In genomic region chr10:128374393-128374792, GRCm38 (mm10) we compare ENCODE assay signal across 14 mouse cellular contexts. TPM values are rescaled to one million over a fixed set of nuclear protein-coding genes. Genes with fewer than 3 reads are reported as not detected.
DNase-seq lines count a peak whose midpoint lies in the region; ATAC-seq and TF ChIP-seq lines count a peak whose summit lies in the region.
"Had no signal": no experiment of that assay in that cellular context is flagged by ENCODE, and none has a peak within 500 bp of the region (broad histone marks: within the 10 kb centered on the region; RNA-seq: fewer than 3 reads in every experiment).

No protein-coding gene starts in this region.

- H3K4me2 ChIP-seq in liver, embryonic 12.5 days: no peak overlapping the region
- H3K4me2 ChIP-seq in liver, embryonic 14.5 days (ENCODE audit: low read depth): no peak overlapping the region
- no peak overlapping the region for H3K4me2 ChIP-seq in forebrain, embryonic 11.5 days (ENCODE audit: low read depth, low read length, severe bottlenecking)
- H3K4me2 ChIP-seq: forebrain, embryonic 13.5 days had no signal

- H3K9ac ChIP-seq in liver, adult 2 months (ENCODE audit: low read depth, low read length): no peak overlapping the region
- H3K9ac ChIP-seq in liver, embryonic 12.5 days: no peak overlapping the region
- H3K9ac ChIP-seq in ES-Bruce4 (ENCODE audit: low read depth, poor library complexity, severe bottlenecking): no peak overlapping the region
- no peak overlapping the region for H3K9ac ChIP-seq in liver, embryonic 14.5 days (replicated peaks)
- H3K9ac ChIP-seq in forebrain, embryonic 11.5 days (ENCODE audit: low read length): no peak overlapping the region
- H3K9ac ChIP-seq: forebrain, embryonic 13.5 days had no signal

- no peak for DNase-seq in cerebellum, adult 2 months
- no peak for DNase-seq in cerebellum, postnatal 25 days
- no peak for DNase-seq in liver, adult 2 months (ENCODE audit: extremely low read depth, low read depth, low spot score)
- DNase-seq in liver, embryonic 14.5 days (ENCODE audit: low read depth in 3 of 3, low spot score in 3 of 3): no peak
- DNase-seq in layer of hippocampus, adult 9-11 months: no peak
- DNase-seq in forebrain, embryonic 11.5 days (ENCODE audit: low spot score): no peak

- H3K36me3 ChIP-seq in liver, adult 2 months (ENCODE audit: control insufficient read depth, insufficient read depth, low read length): no peaks in the 10 kb centered on the region
- H3K36me3 ChIP-seq in liver, embryonic 12.5 days: peaks cover 13% of the 10 kb centered on the region
- peaks cover under 1% of the 10 kb centered on the region; the same call in 1 of the 2 replicates for H3K36me3 ChIP-seq in ES-Bruce4 (ENCODE audit: control insufficient read depth, insufficient read depth, low read length, poor library complexity, severe bottlenecking)
- H3K36me3 ChIP-seq in liver, embryonic 14.5 days (replicated peaks; ENCODE audit: control insufficient read depth, insufficient read depth, low read depth): no peaks in the 10 kb centered on the region
- no peaks in the 10 kb centered on the region for H3K36me3 ChIP-seq in forebrain, embryonic 11.5 days (ENCODE audit: control insufficient read depth, insufficient read depth, low read length)

- no peak for ATAC-seq in liver, embryonic 12.5 days
- no peak for ATAC-seq in liver, embryonic 14.5 days (ENCODE audit: insufficient read depth)
- ATAC-seq in forebrain, embryonic 11.5 days (replicated peaks; ENCODE audit: low FRiP score): no peak
- ATAC-seq: forebrain, embryonic 13.5 days had no signal

- no peak overlapping the region for H3K27ac ChIP-seq in cerebellum, adult 2 months (ENCODE audit: insufficient read depth, low read length)
- H3K27ac ChIP-seq in liver, adult 2 months (replicated peaks; ENCODE audit: insufficient read depth, low read depth, low read length): no peak overlapping the region
- H3K27ac ChIP-seq in liver, embryonic 12.5 days: no peak overlapping the region
- no peak overlapping the region for H3K27ac ChIP-seq in ES-Bruce4 (ENCODE audit: insufficient read depth, low read length)
- H3K27ac ChIP-seq in liver, embryonic 14.5 days: no peak overlapping the region
- H3K27ac ChIP-seq in forebrain, embryonic 11.5 days (ENCODE audit: low read depth, low read length): no peak overlapping the region
- H3K27ac ChIP-seq: forebrain, embryonic 13.5 days; heart, embryonic 10.5 days; limb, embryonic 10.5 days; midbrain, embryonic 10.5 days had no signal

- H3K9me3 ChIP-seq in liver, embryonic 12.5 days (replicated peaks): no peaks in the 10 kb centered on the region
- H3K9me3 ChIP-seq in ES-Bruce4 (replicated peaks; ENCODE audit: control insufficient read depth, insufficient read depth, low read length, poor library complexity, severe bottlenecking): no peaks in the 10 kb centered on the region
- no peaks in the 10 kb centered on the region for H3K9me3 ChIP-seq in liver, embryonic 14.5 days (ENCODE audit: control insufficient read depth, low read length)
- H3K9me3 ChIP-seq in forebrain, embryonic 11.5 days (ENCODE audit: control insufficient read depth, low read length): no peaks in the 10 kb centered on the region
- H3K9me3 ChIP-seq: forebrain, embryonic 13.5 days; heart, embryonic 10.5 days; limb, embryonic 10.5 days; midbrain, embryonic 10.5 days had no signal

- TF ChIP-seq EP300 in ES-Bruce4 (IDR thresholded peaks at IDR 0.05; ENCODE audit: insufficient read depth, low read depth, low read length): 0 out of 2 replicates have a peak, but pooled peaks have one; percentile 60
- TF ChIP-seq EP300 in liver, embryonic 14.5 days (IDR thresholded peaks at IDR 0.05; ENCODE audit: low read depth): no peak

- no peak for TF ChIP-seq POLR2A in cerebellum, adult 2 months (IDR thresholded peaks at IDR 0.05; ENCODE audit: borderline replicate concordance, insufficient read depth, low read length)
- no peak for TF ChIP-seq POLR2A in liver, adult 2 months (IDR thresholded peaks at IDR 0.05; ENCODE audit: extremely low read depth, insufficient read depth, low read length)
- no peak for TF ChIP-seq POLR2A in ES-Bruce4 (IDR thresholded peaks at IDR 0.05; ENCODE audit: insufficient read depth, low read length)

- no peaks in the 10 kb centered on the region for H3K27me3 ChIP-seq in cerebellum, adult 2 months (ENCODE audit: control insufficient read depth, insufficient read depth, low read length)
- no peaks in the 10 kb centered on the region for H3K27me3 ChIP-seq in liver, adult 2 months (ENCODE audit: control insufficient read depth, insufficient read depth, low read length)
- no peaks in the 10 kb centered on the region for H3K27me3 ChIP-seq in liver, embryonic 12.5 days (replicated peaks)
- no peaks in the 10 kb centered on the region for H3K27me3 ChIP-seq in ES-Bruce4 (ENCODE audit: control insufficient read depth, insufficient read depth, low read length, poor library complexity, severe bottlenecking)
- H3K27me3 ChIP-seq in liver, embryonic 14.5 days (ENCODE audit: control insufficient read depth, insufficient read depth, low read length): no peaks in the 10 kb centered on the region
- H3K27me3 ChIP-seq in forebrain, embryonic 11.5 days (ENCODE audit: control insufficient read depth, insufficient read depth, low read length): no peaks in the 10 kb centered on the region
- H3K27me3 ChIP-seq: forebrain, embryonic 13.5 days had no signal

- H3K4me1 ChIP-seq in cerebellum, adult 2 months (ENCODE audit: control insufficient read depth, insufficient read depth, low read length): peaks cover 15% of the 10 kb centered on the region
- H3K4me1 ChIP-seq in liver, adult 2 months (ENCODE audit: control insufficient read depth, insufficient read depth, low read length): peaks cover 12% of the 10 kb centered on the region
- peaks cover 57% of the 10 kb centered on the region for H3K4me1 ChIP-seq in liver, embryonic 12.5 days
- H3K4me1 ChIP-seq in ES-Bruce4 (ENCODE audit: control insufficient read depth, insufficient read depth, low read length): no peaks in the 10 kb centered on the region
- peaks cover 11 to 29% of the 10 kb centered on the region in 2 experiments for H3K4me1 ChIP-seq in liver, embryonic 14.5 days (replicated peaks; ENCODE audit: control insufficient read depth in 2 of 2, insufficient read depth in 2 of 2, low read length in 1 of 2)
- H3K4me1 ChIP-seq in forebrain, embryonic 11.5 days (replicated peaks; ENCODE audit: control insufficient read depth, insufficient read depth, low read length): peaks cover 12% of the 10 kb centered on the region; the same call in 1 of the 2 replicates

- 78% methylated on average over 6 of the region's 6 CpGs for WGBS in cerebellum, adult 2 months
- WGBS in liver, adult 2 months: 84% methylated on average over 6 of the region's 6 CpGs
- 65% methylated on average over 6 of the region's 6 CpGs for WGBS in liver, embryonic 12.5 days (ENCODE audit: insufficient replicate concordance)
- WGBS in liver, embryonic 14.5 days (ENCODE audit: insufficient replicate concordance): 77% methylated on average over 6 of the region's 6 CpGs
- 72% methylated on average over 6 of the region's 6 CpGs for WGBS in forebrain, embryonic 11.5 days

- peaks cover 14% of the 10 kb centered on the region; the same call in 1 of the 2 replicates for H3K79me2 ChIP-seq in liver, adult 2 months (ENCODE audit: control insufficient read depth, insufficient read depth, low read length)

- no peak overlapping the region for H3K4me3 ChIP-seq in cerebellum, adult 2 months (replicated peaks; ENCODE audit: insufficient read depth, low read depth, low read length)
- no peak overlapping the region for H3K4me3 ChIP-seq in liver, adult 2 months (ENCODE audit: insufficient read depth, low read depth, low read length)
- no peak overlapping the region for H3K4me3 ChIP-seq in liver, embryonic 12.5 days
- H3K4me3 ChIP-seq in ES-Bruce4 (ENCODE audit: low read depth, low read length): no peak overlapping the region
- no peak overlapping the region for H3K4me3 ChIP-seq in liver, embryonic 14.5 days (ENCODE audit: insufficient read depth in 1 of 2, low read depth in 2 of 2, low read length in 2 of 2)
- H3K4me3 ChIP-seq in forebrain, embryonic 11.5 days (ENCODE audit: low read depth, low read length): no peak overlapping the region
- H3K4me3 ChIP-seq: forebrain, embryonic 13.5 days; heart, embryonic 10.5 days; limb, embryonic 10.5 days; midbrain, embryonic 10.5 days had no signal

- peak; percentile 22; the same call in 1 of the 2 replicates for TF ChIP-seq CTCF in cerebellum, adult 2 months (IDR thresholded peaks at IDR 0.05; ENCODE audit: borderline replicate concordance, insufficient read depth, low read depth, low read length)
- TF ChIP-seq CTCF in liver, adult 2 months (IDR thresholded peaks at IDR 0.05; ENCODE audit: low read depth, low read length): peak; percentile 58
- peak; percentile 83 for TF ChIP-seq CTCF in ES-Bruce4 (IDR thresholded peaks at IDR 0.05; ENCODE audit: low read depth, low read length)
- TF ChIP-seq CTCF in liver, embryonic 14.5 days (IDR thresholded peaks at IDR 0.05; ENCODE audit: low read depth): peak; percentile 68

RNA-seq across cellular contexts. Expression of gene Ankrd52, which starts 2.5 kb away (rescaled TPM):
- polyA plus RNA-seq in cerebellum, adult 2 months (2012; rRNA removed): 40.6 and 41.6 TPM in 2 replicates
- total RNA-seq in liver, adult 2 months (2014; rRNA removed): 5.6 and 9.3 TPM in 2 replicates
- 11.8 and 14.8 TPM in 2 replicates for polyA plus RNA-seq in liver, adult 2 months (2012; rRNA removed)
- 9.3 TPM in 2 replicates for polyA plus RNA-seq in liver, embryonic 12.5 days (2016; fragmentation: Nextera tagmentation; extraction: Ambion mirVana)
- 28.8 and 29.0 TPM in 2 replicates for polyA plus RNA-seq in ES-Bruce4 (2011; ENCODE audit: insufficient read depth, insufficient read length, low read depth, missing spikeins)
- 7.4 and 7.7 TPM in 2 replicates for polyA plus RNA-seq in liver, embryonic 14.5 days (2012; rRNA removed)
- polyA plus RNA-seq in liver, embryonic 14.5 days (2014; fragmentation: Nextera tagmentation; extraction: Ambion mirVana): 4.3 and 5.5 TPM in 2 replicates
- 13.3 and 15.4 TPM in 2 replicates for polyA plus RNA-seq in forebrain, embryonic 11.5 days (2014; fragmentation: Nextera tagmentation; extraction: Ambion mirVana)

RNA-seq across cellular contexts. Expression of gene Coq10a, which starts 5.6 kb away (rescaled TPM):
- 115 and 117 TPM in 2 replicates for polyA plus RNA-seq in cerebellum, adult 2 months (2012; rRNA removed)
- 19.9 and 20.7 TPM in 2 replicates for total RNA-seq in liver, adult 2 months (2014; rRNA removed)
- polyA plus RNA-seq in liver, adult 2 months (2012; rRNA removed): 57.9 and 65.7 TPM in 2 replicates
- 8.7 and 8.9 TPM in 2 replicates for polyA plus RNA-seq in liver, embryonic 12.5 days (2016; fragmentation: Nextera tagmentation; extraction: Ambion mirVana)
- 18.7 and 20.2 TPM in 2 replicates for polyA plus RNA-seq in ES-Bruce4 (2011; ENCODE audit: insufficient read depth, insufficient read length, low read depth, missing spikeins)
- polyA plus RNA-seq in liver, embryonic 14.5 days (2012; rRNA removed): 6.5 and 7.7 TPM in 2 replicates
- 4.7 and 5.0 TPM in 2 replicates for polyA plus RNA-seq in liver, embryonic 14.5 days (2014; fragmentation: Nextera tagmentation; extraction: Ambion mirVana)
- polyA plus RNA-seq in forebrain, embryonic 11.5 days (2014; fragmentation: Nextera tagmentation; extraction: Ambion mirVana): 21.0 and 23.1 TPM in 2 replicates

RNA-seq across cellular contexts. Expression of gene Slc39a5, which starts 26.6 kb away (rescaled TPM):
- 0.13 TPM in 1 of 2 replicates, not detected in the other for polyA plus RNA-seq in cerebellum, adult 2 months (2012; rRNA removed)
- total RNA-seq in liver, adult 2 months (2014; rRNA removed): 2.4 and 3.2 TPM in 2 replicates
- 2.0 and 8.9 TPM in 2 replicates for polyA plus RNA-seq in liver, adult 2 months (2012; rRNA removed)
- polyA plus RNA-seq in liver, embryonic 12.5 days (2016; fragmentation: Nextera tagmentation; extraction: Ambion mirVana): 22.7 and 23.0 TPM in 2 replicates
- 0.31 TPM in 1 of 2 replicates, not detected in the other for polyA plus RNA-seq in ES-Bruce4 (2011; ENCODE audit: insufficient read depth, insufficient read length, low read depth, missing spikeins)
- 33.0 and 40.8 TPM in 2 replicates for polyA plus RNA-seq in liver, embryonic 14.5 days (2012; rRNA removed)
- 37.6 and 40.7 TPM in 2 replicates for polyA plus RNA-seq in liver, embryonic 14.5 days (2014; fragmentation: Nextera tagmentation; extraction: Ambion mirVana)
- polyA plus RNA-seq in forebrain, embryonic 11.5 days (2014; fragmentation: Nextera tagmentation; extraction: Ambion mirVana): 0.24 TPM in 1 of 2 replicates, not detected in the other
- total RNA-seq: neutrophil, adult 5-6 weeks had no signal
- polyA plus RNA-seq: C2C12; forebrain, embryonic 13.5 days had no signal

RNA-seq across cellular contexts. Expression of gene Cs, which starts 36.9 kb away (rescaled TPM):
- 251 and 252 TPM in 2 replicates for polyA plus RNA-seq in cerebellum, adult 2 months (2012; rRNA removed)
- total RNA-seq in liver, adult 2 months (2014; rRNA removed): 57.1 and 60.1 TPM in 2 replicates
- 99.6 and 115 TPM in 2 replicates for polyA plus RNA-seq in liver, adult 2 months (2012; rRNA removed)
- 183 and 187 TPM in 2 replicates for polyA plus RNA-seq in liver, embryonic 12.5 days (2016; fragmentation: Nextera tagmentation; extraction: Ambion mirVana)
- 197 and 202 TPM in 2 replicates for polyA plus RNA-seq in ES-Bruce4 (2011; ENCODE audit: insufficient read depth, insufficient read length, low read depth, missing spikeins)
- 71.6 and 80.5 TPM in 2 replicates for polyA plus RNA-seq in liver, embryonic 14.5 days (2012; rRNA removed)
- 117 and 126 TPM in 2 replicates for polyA plus RNA-seq in liver, embryonic 14.5 days (2014; fragmentation: Nextera tagmentation; extraction: Ambion mirVana)
- 263 and 278 TPM in 2 replicates for polyA plus RNA-seq in forebrain, embryonic 11.5 days (2014; fragmentation: Nextera tagmentation; extraction: Ambion mirVana)

RNA-seq across cellular contexts. Expression of gene Nabp2, which starts 36.9 kb away (rescaled TPM):
- 78.9 and 83.6 TPM in 2 replicates for polyA plus RNA-seq in cerebellum, adult 2 months (2012; rRNA removed)
- 12.9 and 17.0 TPM in 2 replicates for total RNA-seq in liver, adult 2 months (2014; rRNA removed)
- polyA plus RNA-seq in liver, adult 2 months (2012; rRNA removed): 22.3 and 27.9 TPM in 2 replicates
- 64.1 and 66.1 TPM in 2 replicates for polyA plus RNA-seq in liver, embryonic 12.5 days (2016; fragmentation: Nextera tagmentation; extraction: Ambion mirVana)
- 79.3 and 82.9 TPM in 2 replicates for polyA plus RNA-seq in ES-Bruce4 (2011; ENCODE audit: insufficient read depth, insufficient read length, low read depth, missing spikeins)
- polyA plus RNA-seq in liver, embryonic 14.5 days (2012; rRNA removed): 24.2 and 25.4 TPM in 2 replicates
- 45.4 and 48.7 TPM in 2 replicates for polyA plus RNA-seq in liver, embryonic 14.5 days (2014; fragmentation: Nextera tagmentation; extraction: Ambion mirVana)
- 151 TPM in 2 replicates for polyA plus RNA-seq in forebrain, embryonic 11.5 days (2014; fragmentation: Nextera tagmentation; extraction: Ambion mirVana)

Comparison
In these comparisons a context has a peak if more than half of its experiments do, and no peak if none do; other contexts are left out.
1. CTCF ChIP-seq: peak in every context shown above with its lines; median percentile 83 in ES-Bruce4; 68 in liver, embryonic 14.5 days; 58 in liver, adult 2 months; 22 in cerebellum, adult 2 months.